Mouse (Mus musculus) kidney, adult 2 months (tissue): ENCODE results near the gene Ntpcr.

Source experiments
- CTCF ChIP-seq: fragments of 200-500 bp; conservative IDR thresholded peaks from 2 replicates; pipeline ENCODE4 v1.5.1; 2011; ENCODE audit warnings: low read depth, mild to moderate bottlenecking, control low read depth, low read length, moderate library complexity, mixed read lengths; ENCODE audit not compliant: insufficient read depth, insufficient read length
- POLR2A ChIP-seq: fragments of 200-500 bp; IDR thresholded peaks from one replicate; pipeline ENCODE4 v1.6.1; 2011; ENCODE audit warnings: low read depth, low read length, control low read depth

DNA sequence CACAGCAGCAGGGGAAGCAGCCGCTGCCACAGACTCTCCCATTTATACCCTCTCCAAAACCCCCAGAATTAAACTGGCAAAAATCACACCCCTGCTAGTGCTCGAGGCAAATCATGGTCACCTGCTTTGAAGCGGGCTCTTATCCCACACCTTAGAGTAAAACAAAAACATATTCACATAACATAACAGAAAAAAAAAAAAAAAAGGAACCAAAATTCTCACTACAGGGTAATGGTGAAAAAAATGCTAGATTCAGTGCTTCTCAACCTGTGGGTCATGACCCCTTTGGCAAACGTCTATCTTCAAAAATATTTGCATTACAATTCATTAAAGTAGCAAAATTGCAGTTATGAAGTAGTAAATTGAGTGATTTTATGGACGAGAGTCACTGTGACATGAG is 2.8 kb upstream of the Ntpcr start:
- TF ChIP-seq CTCF, result no peak
- TF ChIP-seq POLR2A, result no peak
